Mouse (Mus musculus): ENCODE data around the gene Emc8. TPM values are rescaled to one million over a fixed set of nuclear protein-coding genes. Genes with fewer than 3 reads are reported as not detected.

Emc8 gene
- total and polyA plus RNA-seq, 3 experiments: 73.1 to 145 (median 136) TPM

DNA sequence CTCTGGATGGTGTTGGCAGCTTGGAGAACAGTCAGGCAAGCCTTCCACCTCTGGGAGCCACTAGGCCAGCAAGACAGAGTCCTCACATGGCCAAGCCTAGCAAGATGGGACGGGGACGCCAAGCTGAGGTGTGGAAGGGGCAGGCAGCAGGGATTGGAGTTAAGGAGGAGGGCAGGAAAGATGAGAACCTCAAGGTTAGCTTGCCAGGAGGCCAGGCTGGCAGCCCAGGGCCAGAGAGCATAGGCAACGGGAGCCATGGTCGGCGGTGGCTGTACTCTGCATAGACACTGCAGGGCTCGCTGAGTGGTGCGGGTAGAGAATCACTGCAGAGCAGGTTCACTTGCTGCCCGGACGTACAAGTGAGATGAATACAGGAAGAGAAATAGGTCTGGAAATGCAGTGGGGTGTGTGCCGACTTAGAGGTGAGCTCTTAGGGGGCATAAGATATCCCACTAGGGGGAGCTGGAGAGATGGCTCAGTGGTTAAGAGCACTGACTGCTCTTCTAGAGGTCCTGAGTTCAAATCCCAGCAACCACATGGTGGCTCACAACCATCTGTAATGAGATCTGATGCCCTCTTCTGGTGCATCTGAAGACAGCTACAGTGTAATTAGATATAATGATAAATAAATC, 26.2 kb downstream of the Emc8 start:
- no peak for DNase-seq

DNA sequence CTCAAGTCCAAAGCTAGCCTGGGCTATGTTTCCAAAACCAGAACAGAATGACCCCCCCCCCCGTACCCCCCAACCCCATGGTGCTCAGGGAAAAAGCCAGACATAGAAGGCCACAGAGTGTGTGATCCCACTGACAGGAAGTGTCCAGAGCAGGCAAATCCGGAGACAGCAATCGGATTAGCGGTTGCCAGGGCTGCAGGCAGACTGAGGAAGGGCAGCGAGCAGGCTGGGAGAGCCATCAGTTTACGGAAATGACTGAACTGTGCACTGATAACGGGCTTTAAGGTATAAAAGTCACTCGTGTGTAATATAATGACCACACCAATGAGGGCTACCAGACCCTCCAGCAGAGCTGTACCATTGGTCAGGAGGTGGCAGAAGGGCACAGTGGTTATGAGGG, 27.1 kb downstream of the Emc8 start:
- no peak for DNase-seq

DNA sequence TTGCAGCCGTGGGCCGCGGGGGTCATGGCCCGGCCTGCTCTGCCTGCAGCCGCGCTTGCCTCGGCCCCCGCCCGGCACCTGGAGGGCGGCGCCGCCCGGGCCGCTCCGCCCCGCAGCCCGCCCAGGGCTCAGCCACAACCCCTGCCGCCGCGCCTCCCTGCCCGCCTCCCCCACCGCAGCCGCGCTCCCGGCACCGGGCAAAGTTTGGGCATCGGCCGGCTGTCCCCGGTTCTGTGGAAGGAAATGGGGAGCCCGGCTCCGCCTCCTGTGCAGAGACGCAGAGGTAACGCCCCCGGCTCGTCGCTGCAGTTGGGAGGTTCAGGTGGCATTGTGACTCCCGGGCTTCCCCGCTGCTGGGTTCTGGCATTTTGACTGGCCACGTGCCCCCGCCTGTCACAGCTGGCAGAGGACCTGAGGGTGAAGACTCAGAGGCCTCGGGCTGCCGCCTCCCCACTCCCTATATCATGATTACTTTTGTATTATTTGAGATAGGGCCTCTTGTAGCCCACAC, 34.0 kb downstream of the Emc8 start:
- DNase-seq: peak; percentile 92

DNA sequence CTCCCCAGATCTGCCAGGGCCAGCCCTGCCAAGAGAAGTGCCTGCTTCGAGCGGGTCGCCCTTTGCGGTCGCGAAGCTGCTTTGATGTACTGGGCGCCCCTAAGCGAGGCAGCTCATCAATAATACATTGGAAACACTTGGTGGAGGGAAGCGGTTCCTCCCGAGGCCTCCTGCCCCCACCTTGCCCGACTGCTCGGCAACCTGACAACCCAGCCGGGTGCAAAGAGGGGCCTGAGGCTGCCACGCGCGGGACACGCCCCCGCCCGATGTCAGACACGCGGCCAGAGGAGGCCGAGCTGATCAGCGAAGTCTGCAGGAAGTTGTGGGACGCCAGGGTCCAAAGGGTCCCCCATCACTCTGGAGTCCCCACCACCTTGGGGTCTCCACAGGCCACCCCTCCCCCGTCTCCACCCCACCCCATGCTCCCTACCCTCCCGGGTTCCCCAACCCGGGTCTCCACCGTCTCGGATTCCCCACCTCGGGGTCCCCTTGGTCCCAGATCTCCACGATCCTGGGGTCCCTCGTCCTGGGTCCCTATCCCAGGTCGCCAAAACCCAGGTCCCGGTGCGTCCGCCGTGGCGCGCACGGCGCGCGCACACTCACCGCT, 34.6 kb downstream of the Emc8 start:
- DNase-seq: peak; percentile 46

DNA sequence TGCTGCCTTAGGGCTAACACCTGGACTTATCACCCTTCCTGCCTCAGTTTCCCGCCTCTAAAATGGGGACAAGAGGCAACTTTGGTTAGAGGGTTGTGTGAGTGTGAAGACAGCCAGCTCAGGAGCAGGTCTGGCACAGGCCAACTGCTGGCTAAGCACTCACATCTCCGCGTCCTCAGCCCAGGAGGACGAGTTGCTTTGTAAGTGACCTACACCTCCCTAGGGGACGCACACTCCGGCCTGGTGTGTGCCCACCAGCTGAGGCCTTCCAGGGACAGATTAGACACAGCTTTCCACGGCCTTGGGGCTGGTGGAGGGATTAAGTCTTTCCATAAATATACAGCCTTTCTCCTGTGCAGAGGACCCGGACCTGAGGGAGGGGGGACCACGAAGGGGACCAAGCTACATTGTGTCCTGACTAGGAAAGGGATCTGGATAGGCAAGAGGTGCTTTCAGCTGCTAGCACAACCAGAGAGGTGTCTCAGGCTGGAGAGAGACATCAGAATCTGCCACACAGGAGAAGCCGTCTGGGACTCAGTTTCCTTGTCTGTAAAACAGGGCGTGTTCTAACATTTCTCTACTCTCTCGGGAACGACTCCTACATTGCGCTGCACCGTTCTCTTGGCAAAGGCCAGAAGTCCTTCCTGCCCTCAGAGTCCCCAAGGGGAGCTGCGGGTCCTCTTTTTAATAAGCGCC, 35.3 kb downstream of the Emc8 start:
- DNase-seq: no peak

DNA sequence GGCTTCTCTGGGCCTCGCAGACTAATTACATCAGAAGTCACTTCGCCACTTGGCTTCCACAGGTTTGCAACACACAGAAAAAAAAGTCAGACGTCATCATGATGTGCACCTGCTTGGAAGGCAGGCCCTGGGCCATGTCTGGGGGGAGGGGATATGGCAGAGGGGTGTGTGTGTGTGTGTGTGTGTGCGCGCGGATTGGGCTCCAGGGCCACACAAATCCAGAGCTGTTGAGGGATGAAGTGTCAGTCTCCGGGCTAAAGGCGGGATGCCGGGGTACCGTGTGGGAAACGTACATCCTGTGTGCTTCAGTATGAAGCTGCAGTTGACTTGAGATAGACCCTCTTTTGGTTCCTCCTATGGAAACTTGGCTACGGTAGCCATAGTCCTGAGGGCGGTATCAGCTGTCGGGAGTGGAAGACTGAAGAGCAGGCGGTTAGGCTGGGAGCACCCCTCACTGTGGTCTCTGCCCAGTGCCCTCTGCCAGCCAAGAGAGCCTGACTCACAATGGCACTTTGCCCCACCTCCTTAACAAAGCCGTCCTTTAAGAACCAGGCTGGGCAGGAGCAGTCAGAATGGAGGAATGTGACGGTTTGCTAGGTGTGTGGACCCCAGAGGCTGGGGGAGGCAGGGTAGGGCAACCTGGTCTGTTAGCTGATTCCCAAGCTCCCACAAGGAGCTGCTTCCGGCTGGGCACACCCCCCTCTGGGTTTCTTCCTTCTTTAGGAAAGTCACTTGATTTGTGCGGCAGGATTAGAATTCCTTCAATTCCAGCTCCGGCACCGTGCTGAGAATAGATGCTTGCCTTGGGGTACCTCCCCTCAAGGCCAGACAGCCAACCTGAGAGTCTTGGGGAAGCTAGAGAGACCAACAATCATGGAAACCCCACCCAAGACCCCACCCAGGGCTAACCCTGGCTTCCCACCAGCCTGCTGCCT, 36.7 kb downstream of the Emc8 start:
- no peak for DNase-seq

DNA sequence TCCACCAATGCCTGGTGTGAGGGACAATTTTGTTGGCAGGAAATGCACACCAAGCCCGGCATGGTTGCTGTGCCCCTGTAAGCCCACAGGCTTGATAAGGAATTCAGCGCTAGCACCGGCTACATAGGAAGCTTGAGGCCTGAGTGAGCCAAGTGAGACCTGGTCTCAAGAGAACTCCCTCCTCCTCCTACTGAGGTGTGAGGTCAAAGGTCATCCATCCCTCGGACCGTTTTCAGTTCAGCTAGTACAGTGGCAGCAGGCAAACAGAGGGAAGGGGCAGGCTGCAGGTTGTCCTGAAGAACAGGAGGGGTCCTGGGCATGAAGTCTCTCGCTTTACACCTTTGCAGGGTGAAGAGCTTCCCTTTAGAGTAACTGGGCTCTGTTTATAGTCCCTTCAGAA, 37.5 kb downstream of the Emc8 start:
- DNase-seq: no peak

DNA sequence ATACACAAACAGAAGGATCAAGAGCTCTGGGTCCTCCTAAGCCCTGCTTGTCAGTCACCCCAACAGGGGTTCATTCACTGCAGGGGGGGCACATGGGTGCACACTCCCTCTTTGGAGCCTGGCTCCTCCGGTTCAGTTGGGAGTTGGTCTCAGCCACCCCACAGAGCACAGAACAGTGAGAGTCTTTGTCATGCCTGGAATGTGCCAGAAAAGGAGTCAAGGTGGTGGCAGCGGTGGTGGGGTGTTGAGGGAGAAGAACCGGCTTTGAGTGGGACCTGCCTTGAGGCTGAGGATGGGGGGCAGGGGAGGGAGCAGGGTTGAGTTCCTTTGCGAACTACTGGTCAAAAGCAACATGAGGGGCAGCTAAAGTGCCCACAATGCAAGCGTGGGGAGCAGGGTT, 38.3 kb downstream of the Emc8 start:
- no peak for DNase-seq

DNA sequence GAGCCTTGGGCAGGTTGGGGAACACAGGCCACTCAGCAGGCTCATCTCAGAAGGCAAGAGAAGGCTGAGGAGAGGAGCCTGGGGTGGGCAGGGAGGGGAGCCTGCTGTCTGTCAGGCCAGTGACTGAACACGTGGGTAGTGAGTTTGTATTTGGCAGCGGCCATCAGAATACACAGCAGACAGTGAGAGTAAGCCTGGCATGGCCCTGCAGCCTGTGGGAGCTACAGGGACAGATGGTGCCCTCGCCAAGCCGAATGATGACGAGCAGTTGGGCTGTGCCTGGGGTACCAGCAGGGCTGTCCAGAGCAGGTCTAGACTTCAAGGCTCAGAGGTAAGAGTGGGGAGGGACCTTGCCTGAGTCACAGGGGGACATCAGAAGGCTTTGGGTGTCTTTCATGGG, 41.1 kb downstream of the Emc8 start:
- DNase-seq: no peak

DNA sequence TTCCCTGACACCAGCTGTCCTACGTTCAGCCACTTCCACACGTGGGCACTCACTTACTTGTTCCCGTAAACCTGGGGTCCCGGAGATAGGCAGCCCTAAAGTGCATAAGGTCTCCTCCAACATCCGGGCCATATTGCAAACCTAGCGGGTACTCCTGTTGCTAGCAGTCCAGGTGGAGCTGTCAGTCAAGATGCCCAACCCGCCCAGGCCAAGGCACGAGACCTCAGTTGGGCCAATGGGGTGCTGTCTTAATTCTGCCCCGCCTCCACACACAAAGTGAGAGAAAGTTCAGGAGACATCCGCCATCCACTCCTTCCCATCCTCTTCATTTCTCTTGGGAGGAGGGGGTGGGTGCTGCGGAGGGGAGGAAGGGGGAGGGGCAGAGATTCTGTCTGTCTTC, 41.9 kb downstream of the Emc8 start:
- no peak for DNase-seq

DNA sequence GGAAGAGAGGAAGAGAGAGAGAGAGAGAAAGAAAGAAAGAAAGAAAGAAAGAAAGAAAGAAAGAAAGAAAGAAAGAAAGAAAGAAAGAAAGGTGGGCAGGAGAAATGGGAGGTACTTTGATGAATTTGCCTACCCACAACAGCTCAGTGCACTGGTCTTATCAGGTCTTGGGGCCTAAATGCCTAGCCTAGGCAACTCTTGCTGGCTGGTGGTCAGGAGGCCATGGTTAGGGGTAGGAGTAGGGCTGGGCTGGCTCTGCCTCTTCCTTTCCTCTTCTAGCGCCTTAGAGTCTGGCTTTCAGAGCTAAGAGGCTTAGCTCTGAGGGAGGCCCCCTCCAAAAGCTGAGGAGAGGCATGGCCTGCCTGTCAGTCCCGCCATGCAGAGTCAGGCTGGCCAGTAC, 44.8 kb downstream of the Emc8 start:
- no peak for DNase-seq

DNA sequence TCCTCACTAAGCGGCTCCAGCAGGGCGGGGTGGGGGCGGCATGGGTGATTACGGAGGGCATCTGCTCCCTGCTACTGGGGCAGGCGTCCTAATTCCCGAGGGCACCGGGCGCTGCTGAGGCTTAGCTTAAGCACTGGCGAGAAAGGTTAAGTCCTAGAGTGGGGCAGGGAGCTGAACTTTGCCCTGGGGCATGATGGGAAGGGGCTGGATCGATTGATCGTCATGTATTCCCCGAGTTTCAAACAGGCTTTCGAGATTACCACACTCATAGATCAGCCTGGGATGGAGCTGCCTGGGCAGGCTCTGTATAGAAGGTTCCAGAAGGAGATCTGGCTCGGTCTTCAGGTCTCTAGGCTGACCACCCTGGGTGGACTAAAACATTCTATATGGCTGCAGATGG, 46.2 kb downstream of the Emc8 start:
- DNase-seq: no peak

DNA sequence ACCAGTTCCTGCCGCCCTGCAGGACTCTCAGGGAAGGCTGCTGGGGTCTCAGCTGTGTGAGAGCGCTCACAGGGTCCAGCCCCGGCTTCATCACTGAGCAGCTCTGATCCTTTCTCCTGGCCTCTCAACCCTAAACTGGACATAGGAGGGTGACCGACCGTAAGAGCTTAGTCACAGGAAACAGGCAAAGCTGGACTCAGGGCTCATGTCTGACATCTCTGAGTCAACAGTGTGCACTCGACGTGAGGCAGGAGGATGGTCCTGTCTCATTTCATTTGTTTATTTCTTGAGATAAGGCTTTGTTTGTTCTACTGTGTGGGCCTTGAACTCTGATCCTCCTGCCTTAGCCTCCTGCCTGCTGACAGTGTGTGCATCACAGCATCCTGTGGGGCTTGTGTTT, 47.9 kb downstream of the Emc8 start:
- DNase-seq: no peak

DNA sequence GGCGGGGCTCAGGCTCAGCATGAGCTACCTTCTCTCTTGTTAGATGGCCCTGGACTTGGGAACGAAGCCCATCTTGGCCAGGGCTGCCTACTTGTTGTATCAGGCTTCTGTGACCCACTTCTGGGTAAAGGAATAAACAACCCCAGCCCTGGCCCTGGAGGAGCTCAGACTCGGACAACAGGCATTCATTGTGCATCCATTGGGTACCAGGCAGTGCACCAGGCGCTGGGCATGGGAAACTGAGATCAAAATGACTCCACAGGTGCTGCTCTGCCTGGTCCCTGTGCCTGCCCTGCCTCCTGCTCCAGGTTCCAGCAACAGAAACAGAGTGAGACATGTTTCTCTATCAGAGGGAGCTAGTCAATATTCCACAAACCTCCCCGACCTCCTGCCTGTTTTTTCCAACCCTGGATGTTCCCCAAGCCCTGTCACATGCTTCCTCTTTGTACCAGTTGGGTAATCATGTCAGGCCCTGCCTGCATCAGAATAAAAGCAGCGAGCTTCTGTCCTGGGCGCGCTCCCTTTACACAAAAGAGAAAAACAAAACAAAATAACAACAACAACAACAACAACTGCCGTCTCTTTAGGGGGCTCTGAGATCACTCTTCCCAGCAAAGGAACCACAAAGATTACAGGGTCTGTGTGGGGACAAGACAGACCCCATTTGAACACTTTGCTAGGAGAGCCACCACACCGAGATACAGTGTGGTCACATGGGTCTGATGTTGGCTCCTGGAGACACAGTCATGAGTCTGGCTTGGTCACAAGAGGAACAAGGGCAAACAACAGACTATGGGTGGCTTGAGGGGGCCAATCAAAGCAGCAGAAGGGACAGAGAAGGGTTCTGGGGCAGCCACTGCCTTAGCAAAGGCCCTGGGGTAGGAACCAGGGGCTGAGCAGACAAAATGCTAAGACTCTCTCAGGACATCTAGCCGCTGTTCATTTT, 48.9 kb downstream of the Emc8 start:
- peak; percentile 54 for DNase-seq

DNA sequence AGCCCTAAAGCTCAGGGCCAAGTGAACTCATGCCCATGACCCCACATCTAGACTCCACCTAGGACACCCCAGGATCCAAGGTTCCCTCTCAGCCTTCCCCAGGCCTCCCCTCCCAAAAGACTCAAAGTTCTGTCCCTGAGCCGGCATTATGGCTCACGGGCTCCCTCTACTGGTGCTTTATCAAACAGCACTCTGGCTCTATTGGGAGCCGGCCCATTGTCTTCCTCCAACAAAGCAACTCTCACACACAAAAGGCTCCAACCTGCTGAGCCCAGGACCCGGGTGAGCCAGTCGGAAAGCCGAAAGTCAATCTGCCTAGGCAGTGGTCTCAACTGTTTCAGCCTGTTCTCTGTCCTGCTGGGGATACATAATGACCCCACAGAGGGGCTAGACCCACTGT, 50.3 kb downstream of the Emc8 start:
- peak; percentile 61 for DNase-seq

DNA sequence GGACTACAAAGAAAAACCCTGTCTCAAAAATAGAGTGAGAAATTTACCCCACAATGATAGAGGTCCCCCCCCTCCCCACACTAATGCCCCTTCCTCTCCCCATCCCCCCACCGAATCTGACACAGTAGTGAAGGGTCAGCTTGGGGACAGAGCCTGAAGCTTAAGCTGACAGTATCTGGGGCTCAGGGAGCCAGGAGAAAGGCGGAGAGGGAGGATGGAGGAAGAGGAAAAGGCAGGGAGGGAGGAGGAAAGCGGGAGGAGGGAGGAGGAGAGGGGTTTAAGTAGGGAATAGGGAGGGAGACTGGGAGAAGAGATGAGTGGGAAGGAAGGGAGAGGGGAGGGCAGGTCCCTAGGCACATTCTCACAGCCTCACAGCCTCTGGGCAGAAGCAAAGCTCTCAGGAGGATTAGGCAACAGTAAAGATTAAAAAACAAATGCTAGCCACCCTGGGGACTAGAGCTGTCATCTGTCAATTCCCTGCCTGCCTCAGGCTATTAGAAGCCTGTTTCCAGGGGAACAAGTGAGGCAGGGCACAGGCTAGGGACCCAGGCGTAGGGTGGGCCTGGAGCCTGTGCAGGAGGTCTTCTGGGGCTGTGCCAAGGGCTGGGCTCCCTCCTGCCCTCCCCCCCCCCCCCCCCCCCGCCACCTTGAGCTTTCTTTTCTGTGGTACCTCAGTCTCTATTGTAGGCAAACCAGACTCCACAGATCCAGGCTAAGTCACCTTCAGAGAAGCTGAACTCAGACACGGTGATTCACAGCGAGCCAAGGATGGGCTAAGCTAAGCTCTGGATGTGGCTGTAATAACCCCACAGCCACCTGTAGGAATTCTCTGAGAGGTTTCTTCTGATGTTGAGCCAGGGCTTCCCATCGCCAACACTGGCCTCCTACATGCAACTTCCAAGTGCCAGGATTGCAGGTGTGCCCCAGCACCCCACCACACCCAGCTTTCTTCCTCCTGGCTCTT, 51.4 kb downstream of the Emc8 start:
- DNase-seq: no peak

DNA sequence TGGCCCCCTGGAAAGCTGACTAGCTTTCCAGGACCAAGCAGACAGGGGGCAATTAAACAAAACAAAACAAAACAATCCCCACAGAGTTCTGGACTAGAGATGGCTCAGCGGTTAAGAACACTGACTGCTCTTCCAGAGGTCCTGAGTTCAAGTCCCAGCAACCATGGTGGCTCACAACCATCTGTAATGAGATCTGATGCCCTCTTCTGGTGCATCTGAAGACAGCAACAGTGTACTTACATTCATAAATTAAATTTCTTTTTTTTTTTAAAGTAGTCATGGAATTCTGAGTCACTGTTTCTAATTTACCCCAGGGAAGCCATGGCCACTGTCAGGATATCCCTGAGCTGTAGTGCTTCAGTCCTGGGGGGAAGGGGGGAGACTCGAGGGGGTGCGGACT, 53.9 kb downstream of the Emc8 start:
- no peak for DNase-seq

DNA sequence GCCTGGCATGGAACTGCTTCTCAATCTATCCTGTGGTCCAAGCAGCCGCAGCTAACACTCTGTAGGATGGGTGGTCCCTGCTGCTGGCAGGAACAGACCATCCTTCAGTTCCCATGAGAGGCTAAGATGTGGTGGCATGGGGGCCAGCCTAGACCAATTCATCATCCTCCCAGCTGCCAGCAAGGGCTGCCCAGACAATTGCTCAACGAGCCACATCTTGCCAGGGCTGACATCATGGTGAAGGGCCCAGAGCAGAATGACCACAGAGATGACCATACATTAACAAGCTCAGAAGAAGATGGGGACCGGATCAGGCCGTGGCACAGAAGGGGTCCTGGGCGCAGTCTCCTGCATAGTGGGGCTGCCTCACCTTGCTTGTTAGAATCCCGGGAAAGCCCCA, 57.5 kb downstream of the Emc8 start:
- peak; percentile 48 for DNase-seq

DNA sequence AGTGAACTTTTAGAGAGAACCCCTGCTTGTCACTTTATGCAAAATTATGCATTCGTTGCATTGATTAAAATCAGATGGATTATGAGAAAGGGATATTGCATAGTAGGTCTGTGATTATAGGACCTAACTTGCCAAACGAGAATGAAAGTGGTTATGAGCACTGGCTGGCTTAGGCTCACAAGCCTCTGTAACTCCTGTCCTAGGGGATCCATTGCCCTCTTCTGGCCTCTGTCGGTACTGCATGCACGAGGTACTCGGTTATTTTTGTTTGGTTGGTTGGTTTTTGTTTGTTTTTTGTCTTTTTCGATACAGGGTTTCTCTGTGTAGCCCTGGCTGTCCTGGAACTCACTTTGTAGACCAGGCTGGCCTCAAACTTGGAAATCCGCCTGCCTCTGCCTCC, 60.5 kb downstream of the Emc8 start:
- DNase-seq: peak; percentile 66

DNA sequence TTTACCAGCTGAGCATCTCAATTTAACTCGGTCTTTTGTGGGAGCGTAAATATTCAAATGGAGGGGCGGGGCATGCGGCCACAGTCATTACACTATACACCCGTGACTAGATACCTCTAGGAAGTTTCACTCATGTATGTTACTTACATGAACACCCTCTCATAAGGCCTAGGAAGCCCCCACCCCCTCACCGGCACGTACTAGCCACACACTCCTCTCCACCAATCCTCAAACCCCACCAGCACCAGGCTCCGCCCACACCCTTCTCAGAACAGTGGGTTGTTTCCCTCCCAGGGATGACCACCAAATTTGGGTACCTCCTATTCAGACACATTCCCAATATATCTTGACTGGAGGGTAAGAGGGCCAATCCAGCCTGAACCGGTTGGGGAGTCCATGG, 60.9 kb downstream of the Emc8 start:
- no peak for DNase-seq

Data from adrenal gland, adult 2 months (tissue).